Mouse (Mus musculus) hindlimb bud, embryonic 11.5 days (tissue): Measurements from ENCODE around the gene Nrg4.

Source experiments
- DNase-seq: peaks from one replicate; pipeline ENCODE4 v3.0.0-alpha.2; 2012; ENCODE audit warnings: low read depth, low spot score; ENCODE audit errors: extremely low spot score

Gene Nrg4

GRCm38 (mm10) chr9:55216078-55216477, 110.6 kb downstream of the Nrg4 start:
- DNase-seq = no peak

- no peak for DNase-seq
Observed at GRCm38 (mm10) chr9:55215648-55216047, 111.0 kb downstream of the Nrg4 start.

GRCm38 (mm10) chr9:55215056-55215455, 111.6 kb downstream of the Nrg4 start:
- DNase-seq = no peak

- DNase-seq = no peak
Observed at GRCm38 (mm10) chr9:55213396-55213795, 113.2 kb downstream of the Nrg4 start.

- DNase-seq = no peak
Observed at GRCm38 (mm10) chr9:55211611-55212010, 115.0 kb downstream of the Nrg4 start.

GRCm38 (mm10) chr9:55208790-55209481, 117.7 kb downstream of the Nrg4 start, which contains the start of gene Fbxo22:
Gene Fbxo22 (plus strand): TSS chr9:55208925.
- DNase-seq = peak; percentile 41

- DNase-seq = no peak
Observed at GRCm38 (mm10) chr9:55208458-55208789, 118.2 kb downstream of the Nrg4 start.

- no peak for DNase-seq
Observed at GRCm38 (mm10) chr9:55199348-55199747, 127.3 kb downstream of the Nrg4 start.

GRCm38 (mm10) chr9:55198260-55198659, 128.4 kb downstream of the Nrg4 start:
- no peak for DNase-seq

GRCm38 (mm10) chr9:55195876-55196275, 130.8 kb downstream of the Nrg4 start:
- no peak for DNase-seq

GRCm38 (mm10) chr9:55174235-55174634, 152.4 kb downstream of the Nrg4 start:
- DNase-seq = no peak

GRCm38 (mm10) chr9:55172195-55172685, 154.4 kb downstream of the Nrg4 start:
- no peak for DNase-seq

- no peak for DNase-seq
Observed at GRCm38 (mm10) chr9:55170655-55171412, 155.8 kb downstream of the Nrg4 start.
